Mouse (Mus musculus): Measurements from ENCODE around the gene Col9a1.

Col9a1 gene

DNA sequence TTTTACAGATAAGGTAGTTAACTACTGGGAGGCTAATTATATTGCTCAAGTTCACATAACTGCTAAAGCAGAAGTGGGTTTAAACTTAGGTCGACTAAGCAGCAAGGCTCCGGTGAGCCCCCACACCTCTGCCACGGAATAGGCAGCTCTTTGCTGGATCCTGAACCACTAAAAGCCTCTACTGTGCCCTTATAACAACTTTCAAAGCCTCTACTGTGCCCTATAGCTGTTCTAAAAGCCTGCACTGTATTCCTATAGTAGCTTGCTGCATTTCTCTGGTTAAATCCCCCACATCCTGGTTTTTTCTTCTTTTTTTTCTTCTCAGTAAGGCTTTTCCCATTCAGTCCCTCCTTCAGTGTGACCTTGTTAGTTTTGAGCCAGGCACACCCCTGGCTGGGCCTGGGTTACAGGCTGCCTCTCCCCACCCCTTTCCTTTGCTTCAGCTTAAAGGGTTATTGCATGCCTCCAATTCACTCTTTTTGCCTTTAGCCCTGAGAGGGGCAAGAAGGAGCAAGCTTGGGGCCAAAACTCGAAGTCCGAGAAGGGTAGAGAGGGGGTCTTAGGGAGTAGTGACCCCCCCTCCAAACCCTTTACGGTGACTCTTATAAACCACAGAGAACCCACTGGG lies at the start of gene Col9a1:
Gene Col9a1, plus strand, starts transcription at position 387 of the 628 bp plus-strand sequence.
- no peak for DNase-seq (ENCODE audit: low read depth, low spot score)

DNA sequence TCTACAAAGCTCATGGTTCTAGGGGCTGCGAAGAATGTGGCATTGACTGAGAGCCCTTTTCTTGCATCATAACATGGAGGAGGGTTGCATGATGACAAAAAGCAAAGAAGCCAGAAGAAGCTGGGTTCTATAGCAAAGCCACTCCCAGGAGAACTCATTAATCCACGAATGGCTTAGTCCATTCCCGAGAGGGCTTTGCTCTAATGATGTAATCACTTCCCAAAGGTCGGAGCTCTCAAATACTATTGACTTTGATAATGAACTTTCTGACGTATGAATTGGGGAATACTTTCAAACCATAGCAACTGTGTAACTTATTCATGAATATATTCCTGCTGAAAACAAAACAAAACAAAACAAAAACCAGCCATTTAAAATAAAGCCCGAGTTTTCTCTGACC lies 49.5 kb upstream of the Col9a1 start:
- no peak for DNase-seq (ENCODE audit: low read depth, low spot score)

DNA sequence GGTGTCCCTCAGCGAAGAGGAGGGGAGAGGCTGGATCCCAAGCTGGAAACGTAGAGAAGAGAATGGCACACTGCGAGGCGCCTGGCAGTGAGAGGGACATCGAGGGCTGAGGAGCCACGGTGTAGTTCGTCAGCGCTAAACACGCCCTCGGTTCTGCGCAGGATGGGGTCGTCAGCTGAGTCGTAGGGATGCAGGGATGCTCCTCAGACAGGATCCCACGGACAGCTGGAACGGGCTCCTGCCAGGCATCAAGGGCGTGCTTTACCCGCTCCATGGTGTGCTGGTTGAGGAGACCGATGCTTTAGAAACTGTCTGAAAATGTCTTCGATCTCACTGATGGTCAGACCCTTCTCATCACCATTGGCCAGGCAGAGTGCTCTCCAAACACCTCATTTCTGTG lies 43.6 kb upstream of the Col9a1 start:
- no peak for DNase-seq (ENCODE audit: low read depth, low spot score)

DNA sequence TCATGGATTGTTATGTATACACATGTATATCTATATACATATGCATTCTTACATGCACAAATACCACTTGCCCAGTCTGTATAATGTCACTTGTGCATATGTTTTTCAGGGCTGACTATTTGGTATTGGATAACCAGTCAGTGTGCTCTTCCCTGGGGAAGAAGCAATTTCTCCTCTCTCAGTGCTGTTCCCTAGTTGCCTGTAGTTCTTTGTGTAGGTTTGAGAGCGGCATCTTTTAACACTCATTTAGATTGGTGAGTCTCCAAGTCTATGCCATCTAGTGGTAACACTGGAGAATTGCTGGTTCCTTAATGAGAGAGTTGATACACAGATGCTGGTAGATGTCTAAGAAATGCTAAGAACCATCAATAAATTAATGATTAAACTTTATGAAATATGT lies 42.6 kb upstream of the Col9a1 start:
- no peak for DNase-seq (ENCODE audit: low read depth, low spot score)

DNA sequence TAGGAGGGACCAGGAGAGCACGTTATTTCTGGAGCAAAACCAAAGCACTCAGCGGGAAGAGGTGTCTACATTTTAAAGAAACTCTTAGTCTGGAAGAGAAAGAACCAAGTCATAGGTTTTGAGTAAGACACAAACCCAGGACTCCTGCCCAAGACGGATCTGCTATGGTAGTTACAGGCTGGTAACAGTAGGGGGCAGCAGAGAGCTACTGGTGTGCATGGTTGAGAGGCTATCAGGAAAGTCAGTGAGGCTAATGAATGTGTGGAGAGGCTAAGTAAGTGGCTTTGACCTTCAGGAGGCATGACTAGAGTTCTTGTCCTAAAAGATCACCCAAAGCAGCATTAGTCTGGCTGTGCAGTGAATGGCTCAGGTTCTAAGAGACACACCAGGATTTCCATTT lies 40.3 kb upstream of the Col9a1 start:
- DNase-seq (ENCODE audit: low read depth, low spot score): peak; percentile 1

- DNase-seq (ENCODE audit: low read depth, low spot score): no peak
These were observed 36.9 kb upstream of the Col9a1 start for GRCm38 (mm10) chr1:24140555-24140954.

DNA sequence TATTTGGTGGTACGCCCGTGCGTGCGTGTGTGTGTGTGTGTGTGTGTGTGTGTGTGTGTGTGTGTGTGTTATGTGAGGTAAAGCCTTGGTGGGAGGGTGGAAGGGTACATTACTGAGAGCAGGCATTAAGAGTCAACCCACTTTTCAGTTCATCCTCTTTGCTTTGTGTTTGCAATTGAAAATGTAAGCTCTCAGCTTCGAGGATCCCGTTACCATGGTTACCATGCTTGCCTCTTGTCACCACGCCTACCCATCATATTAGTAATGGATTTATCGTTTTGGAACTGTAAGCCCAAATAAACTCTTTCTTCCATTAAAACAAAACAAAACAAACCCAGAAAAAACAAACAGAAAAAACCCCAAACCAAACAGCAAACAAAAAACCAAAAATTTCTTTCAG lies 33.9 kb upstream of the Col9a1 start:
- no peak for DNase-seq (ENCODE audit: low read depth, low spot score)

- no peak for DNase-seq (ENCODE audit: low read depth, low spot score)
These were observed 19.7 kb upstream of the Col9a1 start for GRCm38 (mm10) chr1:24157751-24158150.

GRCm38 (mm10) chr1:24169410-24169809 lies 8.0 kb upstream of the Col9a1 start:
- no peak for DNase-seq (ENCODE audit: low read depth, low spot score)

DNA sequence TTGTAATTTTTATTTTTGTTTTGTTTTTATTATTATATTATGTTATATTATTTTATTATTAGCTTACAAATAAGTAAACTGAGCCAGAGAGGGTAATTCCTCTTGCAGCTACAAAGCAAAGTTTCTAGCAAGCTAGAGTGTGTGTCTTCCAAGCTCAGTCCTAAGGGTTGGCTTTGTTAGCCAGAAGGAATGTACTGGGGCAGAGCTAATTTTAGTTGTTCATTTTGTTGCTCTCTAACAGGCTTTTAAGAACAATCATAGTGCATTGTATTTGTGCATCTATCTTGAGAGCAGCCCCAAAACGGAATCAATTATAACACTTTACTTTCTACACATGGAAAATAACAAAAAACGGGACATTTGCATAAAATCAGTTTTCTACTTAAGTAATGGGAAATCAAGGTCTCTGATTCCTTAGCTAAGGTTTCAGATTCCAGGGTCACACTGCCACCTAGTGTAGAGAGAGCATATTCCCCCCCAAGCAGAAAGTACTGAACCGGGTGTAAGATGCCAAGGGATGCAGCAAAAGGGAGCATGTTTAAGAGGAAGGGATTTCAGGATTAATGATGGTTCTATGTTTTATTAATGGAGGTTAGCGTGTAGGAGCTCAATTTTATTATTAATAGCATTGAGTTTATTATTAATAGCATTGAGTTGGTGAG lies 6.1 kb upstream of the Col9a1 start:
- DNase-seq (ENCODE audit: low read depth, low spot score): no peak

DNA sequence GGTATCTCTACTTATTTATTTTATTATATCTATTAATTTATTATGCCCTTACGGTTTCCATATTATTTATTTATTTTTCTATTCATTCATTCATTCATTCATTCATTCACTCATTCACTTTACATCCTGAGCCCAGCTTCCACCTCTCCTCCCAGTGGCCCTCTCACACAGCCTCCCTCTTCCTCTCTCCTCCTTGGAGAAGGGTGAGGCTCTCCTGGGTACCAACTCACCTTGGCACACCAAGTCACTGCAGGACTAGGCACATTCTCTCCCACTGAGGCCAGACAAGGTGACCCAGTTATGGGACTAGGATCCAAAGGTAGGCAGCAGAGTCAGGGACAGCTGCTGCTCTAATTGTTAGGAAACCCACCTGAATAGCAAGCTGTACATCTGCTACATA lies 5.5 kb upstream of the Col9a1 start:
- DNase-seq (ENCODE audit: low read depth, low spot score): no peak

GRCm38 (mm10) chr1:24172656-24173055 lies 4.8 kb upstream of the Col9a1 start:
- no peak for DNase-seq (ENCODE audit: low read depth, low spot score)

DNA sequence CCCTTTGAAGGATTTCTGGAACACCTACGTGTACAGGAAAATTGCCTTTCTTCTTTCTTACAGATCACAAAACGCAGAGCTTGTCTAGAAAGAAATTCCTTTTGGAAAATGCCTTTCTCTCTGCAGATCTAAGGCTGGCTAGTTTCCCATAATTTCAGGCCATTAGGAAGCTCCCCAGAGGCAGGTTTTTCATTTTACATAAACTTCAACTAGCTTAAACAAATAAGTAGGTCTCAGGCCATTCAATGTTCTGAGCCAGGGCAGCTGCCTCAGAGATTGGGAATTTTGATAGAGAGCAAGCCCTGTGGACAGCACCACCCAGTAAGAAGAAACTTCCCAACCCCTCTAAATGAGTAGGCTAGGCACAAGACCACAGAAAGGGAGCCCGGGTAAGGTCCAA lies 1.6 kb upstream of the Col9a1 start:
- DNase-seq (ENCODE audit: low read depth, low spot score): no peak

- DNase-seq (ENCODE audit: low read depth, low spot score): no peak
These were observed 2.4 kb downstream of the Col9a1 start for GRCm38 (mm10) chr1:24179856-24180255.

- DNase-seq (ENCODE audit: low read depth, low spot score): no peak
These were observed 7.6 kb downstream of the Col9a1 start for GRCm38 (mm10) chr1:24184981-24185380.

GRCm38 (mm10) chr1:24186964-24187363 lies 9.6 kb downstream of the Col9a1 start:
- no peak for DNase-seq (ENCODE audit: low read depth, low spot score)

DNA sequence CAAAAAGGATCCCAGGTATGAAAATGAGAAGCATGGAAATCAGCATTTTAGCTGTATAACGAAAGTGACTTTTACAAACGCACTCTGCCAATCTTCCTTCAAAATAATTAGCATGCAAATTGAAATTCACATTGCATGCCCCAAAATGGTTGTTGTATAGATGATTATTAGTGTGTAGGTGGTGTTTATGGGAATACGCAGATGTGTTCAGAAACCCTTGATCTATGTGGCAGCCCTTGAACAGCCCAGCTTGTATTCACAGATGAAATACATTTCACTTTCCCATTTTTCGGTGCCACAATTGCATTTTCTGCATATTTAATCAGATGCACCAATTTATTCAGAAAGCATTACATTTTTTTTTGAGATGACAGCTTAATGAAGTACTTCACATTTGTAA lies 14.3 kb downstream of the Col9a1 start:
- DNase-seq (ENCODE audit: low read depth, low spot score): no peak

DNA sequence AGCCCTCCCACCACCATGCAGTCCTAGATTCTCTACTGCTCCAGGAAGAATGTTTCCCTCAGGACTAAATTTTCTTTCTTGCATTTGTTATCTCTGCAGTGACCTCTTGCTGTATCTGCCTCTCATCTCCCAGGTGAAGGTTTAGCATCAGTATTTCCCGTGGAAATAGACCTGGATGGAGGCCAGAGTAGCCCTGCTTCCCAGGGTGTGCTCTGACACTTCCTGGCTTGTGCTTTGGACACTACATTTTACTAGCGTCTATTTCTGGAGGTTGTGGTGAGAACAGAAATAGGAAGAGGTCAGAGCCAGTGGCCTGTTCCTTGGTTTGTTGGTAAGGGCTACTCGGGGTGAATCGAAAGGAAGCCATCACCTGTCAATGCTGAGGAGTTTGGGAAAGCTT lies 16.7 kb downstream of the Col9a1 start:
- DNase-seq (ENCODE audit: low read depth, low spot score): no peak

- DNase-seq (ENCODE audit: low read depth, low spot score): no peak
These were observed 17.8 kb downstream of the Col9a1 start for GRCm38 (mm10) chr1:24195070-24195840.

- DNase-seq (ENCODE audit: low read depth, low spot score): no peak
These were observed 18.6 kb downstream of the Col9a1 start for GRCm38 (mm10) chr1:24195951-24196517.

DNA sequence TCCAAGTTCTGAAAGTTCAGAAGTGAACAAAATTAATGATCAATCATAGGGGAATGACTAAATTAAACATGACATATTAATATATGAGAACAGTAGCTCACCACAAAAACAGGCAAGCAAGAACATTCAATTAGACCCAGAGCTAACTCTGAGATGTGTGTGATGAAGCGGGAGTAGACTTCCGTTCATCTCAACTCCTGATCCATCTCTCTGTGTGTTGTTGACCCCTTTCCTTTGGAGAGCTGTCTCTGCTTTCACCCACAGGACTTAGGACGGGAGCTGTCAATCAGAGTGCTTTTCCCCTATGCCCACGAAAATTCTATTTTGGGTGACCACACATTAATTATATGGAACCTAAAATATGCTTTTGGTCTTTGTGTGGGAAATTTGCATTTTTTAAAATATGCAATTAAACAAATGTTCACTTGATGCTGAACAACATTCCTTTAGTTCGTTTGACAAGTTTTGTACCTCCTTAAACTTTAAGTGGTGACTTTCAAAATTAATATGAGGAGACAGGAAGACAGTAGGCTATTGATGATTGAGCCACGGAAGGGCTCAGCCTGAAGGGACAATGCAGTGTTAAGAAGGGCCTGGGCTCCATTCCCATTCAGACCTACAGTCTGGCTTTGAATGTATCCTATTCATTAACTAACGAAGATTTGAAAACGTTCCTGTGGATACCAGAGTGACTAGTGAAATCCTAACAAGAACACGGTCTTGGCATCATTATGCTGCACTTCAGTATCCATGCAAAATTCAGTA lies 34.4 kb downstream of the Col9a1 start:
- no peak for DNase-seq (ENCODE audit: low read depth, low spot score)

- DNase-seq (ENCODE audit: low read depth, low spot score): no peak
These were observed 41.6 kb downstream of the Col9a1 start for GRCm38 (mm10) chr1:24219041-24219440.

All from c-Kit-negative CD71-positive TER-119-positive erythroid progenitor cells, embryonic 14.5 days (primary cell).